Mouse (Mus musculus): Measurements from ENCODE around the gene Dclk1.

DNA sequence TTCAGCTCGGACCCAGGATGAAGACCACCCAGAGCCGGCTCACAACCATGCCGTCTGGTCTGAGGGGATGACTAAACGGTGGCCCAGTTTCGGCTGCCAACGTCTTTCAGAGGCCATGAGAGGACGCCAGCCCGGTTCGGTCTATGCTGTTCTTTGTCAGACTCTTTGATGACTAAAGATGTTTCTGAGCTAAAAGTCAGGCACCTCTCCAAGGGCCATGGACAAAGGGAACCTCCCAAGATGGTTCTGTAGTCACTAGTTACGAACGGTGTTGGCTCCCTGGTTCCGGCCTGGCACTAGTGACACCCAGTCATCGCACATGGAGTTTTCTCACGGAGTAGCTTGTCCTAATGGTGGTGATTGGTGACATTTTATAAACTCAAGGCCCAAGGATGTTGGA is 110.4 kb downstream of the Dclk1 start:
- no peak for TF ChIP-seq EP300 (IDR thresholded peaks at IDR 0.05; ENCODE audit: insufficient read depth, low read depth, low read length)
- no peak for TF ChIP-seq POLR2A (IDR thresholded peaks at IDR 0.05; ENCODE audit: insufficient read depth, low read depth, low read length)
- no peak for TF ChIP-seq CTCF (IDR thresholded peaks at IDR 0.05)

Measured in heart, adult 2 months (tissue).